Mouse (Mus musculus) megakaryocyte, embryonic 14.5 days (primary cell): Measurements from ENCODE around the gene Slc24a1.

Experiments used
- FLI1 ChIP-seq: IDR thresholded peaks from 2 replicates; pipeline ENCODE4 v1.6.1; 2012; ENCODE audit warnings: low read length, inconsistent platforms, mixed read lengths
- GATA1 ChIP-seq: IDR thresholded peaks from 3 replicates; pipeline ENCODE4 v1.6.1; 2012; ENCODE audit warnings: mixed read lengths, low read length, inconsistent platforms, borderline replicate concordance

DNA sequence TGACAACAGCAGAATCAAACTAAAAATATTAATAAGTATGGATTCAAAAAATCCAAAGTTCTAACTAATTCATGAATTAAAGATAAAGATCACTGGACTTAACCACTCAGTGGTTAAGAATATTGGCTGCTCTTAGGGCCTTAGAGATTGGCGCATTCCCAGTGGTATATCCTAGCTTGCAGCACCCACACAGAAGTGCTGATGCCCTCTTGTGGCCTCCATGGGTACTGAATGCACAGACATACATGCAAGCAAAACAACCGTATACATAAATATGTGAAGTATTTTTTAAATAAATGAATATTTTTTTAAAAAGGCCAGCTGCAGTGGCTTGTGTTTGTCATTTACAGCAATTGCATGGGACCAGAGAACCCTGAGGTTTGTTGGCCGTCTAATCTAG is 48.0 kb downstream of the Slc24a1 start:
- TF ChIP-seq GATA1 (no peak), FLI1 (no peak)
